Mouse (Mus musculus) adrenal gland, adult (tissue): ENCODE measurements around the gene Dcun1d4.

ENCODE experiments used
- DNase-seq, 2 experiments: peaks; one replicate each; pipeline ENCODE4 v3.0.0; 2022 to 2023; ENCODE audit warnings: low spot score in 1 of 2; ENCODE audit not compliant: inconsistent age in 2 of 2

The Dcun1d4 gene

GRCm38 (mm10) chr5:73497401-73497800 is 16.6 kb downstream of the Dcun1d4 start:
- DNase-seq, result no peak

GRCm38 (mm10) chr5:73498559-73498958 is 17.8 kb downstream of the Dcun1d4 start:
- DNase-seq, result no peak

- DNase-seq, result no peak
Observed at GRCm38 (mm10) chr5:73500867-73501440, 20.2 kb downstream of the Dcun1d4 start.

GRCm38 (mm10) chr5:73502422-73502821 is 21.6 kb downstream of the Dcun1d4 start:
- no peak for DNase-seq

GRCm38 (mm10) chr5:73503015-73503757 is 22.4 kb downstream of the Dcun1d4 start:
- no peak for DNase-seq

GRCm38 (mm10) chr5:73511074-73511473 is 30.3 kb downstream of the Dcun1d4 start:
- no peak for DNase-seq

- no peak for DNase-seq
Observed at GRCm38 (mm10) chr5:73512241-73512640, 31.4 kb downstream of the Dcun1d4 start.

GRCm38 (mm10) chr5:73512661-73513060 is 31.9 kb downstream of the Dcun1d4 start:
- no peak for DNase-seq

- no peak for DNase-seq
Observed at GRCm38 (mm10) chr5:73514202-73514601, 33.4 kb downstream of the Dcun1d4 start.

- DNase-seq, result no peak
Observed at GRCm38 (mm10) chr5:73517299-73517698, 36.5 kb downstream of the Dcun1d4 start.

- DNase-seq, result no peak
Observed at GRCm38 (mm10) chr5:73518424-73519211, 37.8 kb downstream of the Dcun1d4 start.

GRCm38 (mm10) chr5:73520787-73521186 is 40.0 kb downstream of the Dcun1d4 start:
- no peak for DNase-seq

GRCm38 (mm10) chr5:73523227-73523626 is 42.4 kb downstream of the Dcun1d4 start:
- DNase-seq, result no peak

GRCm38 (mm10) chr5:73524300-73525000 is 43.6 kb downstream of the Dcun1d4 start:
- DNase-seq, result no peak

- no peak for DNase-seq
Observed at GRCm38 (mm10) chr5:73532222-73532621, 51.4 kb downstream of the Dcun1d4 start.

- DNase-seq, result no peak
Observed at GRCm38 (mm10) chr5:73532879-73533278, 52.1 kb downstream of the Dcun1d4 start.

- DNase-seq, result no peak
Observed at GRCm38 (mm10) chr5:73537669-73538068, 56.9 kb downstream of the Dcun1d4 start.

- no peak for DNase-seq
Observed at GRCm38 (mm10) chr5:73538586-73539298, 57.9 kb downstream of the Dcun1d4 start.

- DNase-seq, result peak; percentile 69 to 88
Observed at GRCm38 (mm10) chr5:73539848-73540510, 59.2 kb downstream of the Dcun1d4 start.

- DNase-seq, result no peak
Observed at GRCm38 (mm10) chr5:73540511-73540871, 59.7 kb downstream of the Dcun1d4 start.
